Mouse (Mus musculus): ENCODE measurements around the gene Omp. TPM values are rescaled to one million over a fixed set of nuclear protein-coding genes. Genes with fewer than 3 reads are reported as not detected.

Gene Omp
- total RNA-seq, 2 experiments from 2014 or later, result 0.96 to 1.3 TPM

DNA sequence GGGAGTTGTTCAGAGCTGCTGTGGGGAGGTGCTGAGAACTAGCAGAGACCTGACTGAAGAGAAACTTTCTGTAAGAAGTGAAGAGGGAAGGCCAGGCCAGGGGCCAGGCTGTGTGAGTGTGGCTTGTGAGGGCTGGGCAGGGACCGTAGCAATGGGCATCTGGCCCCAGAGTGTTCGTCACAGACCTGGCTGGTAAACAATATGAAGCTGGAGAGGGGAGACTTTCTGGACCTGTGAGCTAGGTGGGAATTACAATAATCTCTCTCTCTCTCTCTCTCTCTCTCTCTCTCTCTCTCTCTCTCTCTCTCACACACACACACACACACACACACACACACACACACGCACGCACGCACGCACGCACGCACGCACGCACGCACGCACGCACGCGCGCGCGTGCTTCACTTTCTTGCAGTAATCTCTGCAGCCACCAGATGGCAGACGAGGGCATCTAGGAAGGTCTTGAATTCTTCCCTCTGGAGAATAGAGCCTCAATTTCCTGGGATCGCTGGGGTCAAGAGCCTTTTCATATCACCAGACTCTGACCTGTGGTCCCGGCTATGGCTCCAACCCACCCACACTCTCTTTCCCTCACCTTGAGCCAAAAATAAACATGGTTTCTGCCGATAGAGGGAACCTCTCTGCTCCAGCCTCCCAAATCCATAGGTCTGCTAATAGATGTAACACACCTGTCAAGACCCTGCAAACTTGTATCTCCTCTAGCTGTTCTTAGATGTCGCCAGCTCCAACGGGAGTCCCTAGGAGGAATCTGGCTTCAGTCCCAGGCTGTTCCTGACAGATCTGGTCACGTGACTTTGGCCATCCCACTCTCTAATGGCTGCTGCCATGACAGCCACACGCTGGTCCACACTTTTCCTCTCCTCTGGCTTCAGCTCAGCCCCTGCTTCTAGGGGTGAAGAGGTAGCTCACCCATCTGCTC is 42.0 kb downstream of the Omp start:
- DNase-seq (ENCODE audit: low spot score in 2 of 2), result peak; percentile 60 to 88
- peak; percentile 75 for TF ChIP-seq CTCF (conservative IDR thresholded peaks at IDR 0.05)
- Histone ChIP-seq H3K4me3 (peak overlapping the region; percentile 45), H3K27ac (peak overlapping the region; percentile 78)

DNA sequence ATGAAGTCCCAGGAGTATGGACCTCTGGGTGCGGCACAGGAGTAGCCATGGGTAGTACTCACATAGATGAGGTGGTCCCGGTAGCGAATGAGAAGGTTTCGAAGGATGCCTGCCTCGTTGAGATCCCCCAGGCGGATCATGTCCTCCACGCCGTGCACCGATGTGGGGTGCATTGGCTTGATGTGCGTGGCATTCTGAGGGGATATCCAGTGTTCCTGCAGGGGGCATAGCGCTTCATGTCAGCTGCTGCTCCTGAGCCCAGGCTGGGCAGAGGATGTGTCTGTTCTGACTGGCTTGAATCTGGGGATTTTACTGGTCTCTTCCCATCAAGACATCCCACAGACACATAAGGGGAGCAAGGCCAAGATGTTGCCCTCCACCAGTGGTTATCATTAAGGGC is 42.8 kb downstream of the Omp start:
- DNase-seq (ENCODE audit: low spot score in 2 of 2), result no peak
- H3K27ac ChIP-seq, result peak overlapping the region; percentile 78; the same call in 1 of the 2 replicates
- no peak overlapping the region for H3K4me3 ChIP-seq
- no peak for TF ChIP-seq CTCF (conservative IDR thresholded peaks at IDR 0.05)

DNA sequence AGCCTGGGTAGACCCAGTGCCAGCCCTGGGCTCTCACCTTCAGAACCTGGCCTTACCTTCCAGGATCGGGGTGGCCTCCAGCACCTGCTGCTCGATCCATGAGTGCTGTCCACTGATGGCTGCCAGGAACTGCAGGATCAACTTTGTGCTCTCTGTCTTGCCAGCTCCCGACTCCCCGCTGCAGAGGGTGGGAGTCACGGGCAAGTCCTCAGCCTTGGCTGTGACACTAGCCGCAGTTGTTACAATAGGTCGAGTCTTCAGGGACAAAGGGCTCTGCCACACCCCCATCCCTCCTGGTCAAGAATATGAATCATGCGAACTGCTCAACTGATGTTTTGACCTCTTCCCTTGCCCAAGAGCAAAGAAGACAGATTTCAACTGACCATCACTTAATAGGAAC is 47.7 kb downstream of the Omp start:
- no peak overlapping the region for H3K4me3 ChIP-seq
- TF ChIP-seq CTCF (conservative IDR thresholded peaks at IDR 0.05), result no peak
- no peak overlapping the region for H3K27ac ChIP-seq
- no peak for DNase-seq (ENCODE audit: low spot score in 2 of 2)

DNA sequence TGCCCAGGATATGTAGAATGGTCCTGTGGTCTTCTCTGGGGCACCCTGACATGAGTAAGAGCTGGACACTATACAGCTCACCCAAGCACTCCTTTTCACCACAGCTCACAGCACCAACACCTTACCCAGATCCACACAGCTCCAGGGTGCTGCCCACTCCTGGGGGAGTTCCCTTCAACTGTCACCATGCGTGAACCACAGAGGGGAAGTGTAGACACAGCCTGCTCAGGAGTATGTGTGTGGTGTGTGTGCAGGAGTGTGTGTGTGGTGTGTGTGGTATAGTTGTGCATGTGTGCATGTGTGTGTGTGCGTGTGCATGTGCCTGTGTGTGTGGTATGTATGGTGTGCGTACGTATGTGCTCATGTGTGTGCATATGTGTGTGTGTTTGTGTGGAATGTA is 49.5 kb downstream of the Omp start:
- Histone ChIP-seq H3K27ac (no peak overlapping the region), H3K4me3 (no peak overlapping the region)
- TF ChIP-seq CTCF (conservative IDR thresholded peaks at IDR 0.05), result no peak
- DNase-seq (ENCODE audit: low spot score in 2 of 2), result no peak

Other genes starting within 250 kb of the Omp start
- gene Gdpd4, start 225.5 kb downstream of the Omp start, total RNA-seq (2021), result not detected
- gene Myo7a, start 26.0 kb downstream of the Omp start, total RNA-seq (2021), result 10 to 100 TPM; 10.5 to 10.8 TPM
- 10 to 100 TPM; 42.3 to 45.0 TPM for gene Capn5, start 32.8 kb upstream of the Omp start, total RNA-seq (2021)
- gene B3gnt6, start 54.0 kb upstream of the Omp start, total RNA-seq (2021), result under 1 TPM; 0.34 to 0.36 TPM
- gene Acer3, start 175.7 kb upstream of the Omp start, total RNA-seq (2021), result 10 to 100 TPM; 24.4 to 26.6 TPM
- 1 to 10 TPM; 1.7 to 2.0 TPM for gene Tsku, start 215.8 kb upstream of the Omp start, total RNA-seq (2021)

Measured in layer of hippocampus, adult 2 months (tissue).